Mouse (Mus musculus): Measurements from ENCODE around the gene Wdr4.

Wdr4 gene

GRCm38 (mm10) chr17:31491355-31491754, 28.4 kb downstream of the Wdr4 start:
- DNase-seq: no peak

GRCm38 (mm10) chr17:31487433-31488060, 32.2 kb downstream of the Wdr4 start:
- DNase-seq: no peak

GRCm38 (mm10) chr17:31486616-31487198, 33.1 kb downstream of the Wdr4 start:
- no peak for DNase-seq

GRCm38 (mm10) chr17:31479108-31479844, 40.5 kb downstream of the Wdr4 start:
- DNase-seq: no peak

- DNase-seq: no peak
Measured at GRCm38 (mm10) chr17:31478606-31479005, 41.2 kb downstream of the Wdr4 start.

GRCm38 (mm10) chr17:31474388-31474787, 45.4 kb downstream of the Wdr4 start:
- DNase-seq: no peak

- DNase-seq: peak; percentile 53
Measured at GRCm38 (mm10) chr17:31470766-31471418, 48.9 kb downstream of the Wdr4 start.

GRCm38 (mm10) chr17:31468496-31468895, 51.3 kb downstream of the Wdr4 start:
- no peak for DNase-seq

- no peak for DNase-seq
Measured at GRCm38 (mm10) chr17:31466854-31467253, 52.9 kb downstream of the Wdr4 start.

GRCm38 (mm10) chr17:31462506-31462905, 57.3 kb downstream of the Wdr4 start:
- no peak for DNase-seq

GRCm38 (mm10) chr17:31460416-31460815, 59.4 kb downstream of the Wdr4 start:
- no peak for DNase-seq

- DNase-seq: no peak
Measured at GRCm38 (mm10) chr17:31456723-31457567, 62.8 kb downstream of the Wdr4 start.

GRCm38 (mm10) chr17:31454056-31454455, 65.7 kb downstream of the Wdr4 start:
- no peak for DNase-seq

- no peak for DNase-seq
Measured at GRCm38 (mm10) chr17:31453476-31453875, 66.3 kb downstream of the Wdr4 start.

GRCm38 (mm10) chr17:31452816-31453215, 67.0 kb downstream of the Wdr4 start:
- DNase-seq: no peak

- peak; percentile 48 for DNase-seq
Measured at GRCm38 (mm10) chr17:31451179-31451708, 68.5 kb downstream of the Wdr4 start.

- DNase-seq: peak; percentile 70
Measured at GRCm38 (mm10) chr17:31450206-31450605, 69.6 kb downstream of the Wdr4 start.

- DNase-seq: no peak
Measured at GRCm38 (mm10) chr17:31448519-31448918, 71.3 kb downstream of the Wdr4 start.

GRCm38 (mm10) chr17:31447766-31448165, 72.0 kb downstream of the Wdr4 start:
- no peak for DNase-seq

GRCm38 (mm10) chr17:31445061-31445731, 74.6 kb downstream of the Wdr4 start:
- no peak for DNase-seq
